Mouse (Mus musculus) bone marrow macrophage, adult 2 months (primary cell): ENCODE measurements at regions not wholly inside any gene's neighbourhood (a gene's known extent, or its start where the extent isn't known, plus 50 kb on each side); places are given as distances from the start of the nearest gene placed in this dataset.

Experiments used
- CTCF ChIP-seq: IDR thresholded peaks from 2 replicates; pipeline ENCODE4 v1.5.1; 2012; ENCODE audit warnings: low read depth, mild to moderate bottlenecking, low read length, moderate library complexity
- POLR2A ChIP-seq: IDR thresholded peaks from 2 replicates; pipeline ENCODE4 v1.6.1; 2012; ENCODE audit warnings: mild to moderate bottlenecking, low read depth, low read length, borderline replicate concordance

GRCm38 (mm10) chr9:122471539-122471938, 120.1 kb downstream of the Abhd5 start:
- TF ChIP-seq CTCF = no peak
- TF ChIP-seq POLR2A = no peak
